Mouse (Mus musculus) cerebellum, adult 2 months (tissue): ENCODE measurements around the gene Anp32e.

Source experiments
- CTCF ChIP-seq: fragments of 200-500 bp; IDR thresholded peaks from 2 replicates; pipeline ENCODE4 v1.5.1; 2011; ENCODE audit warnings: low read depth, mild to moderate bottlenecking, control low read depth, low read length, moderate library complexity, borderline replicate concordance; ENCODE audit not compliant: insufficient read depth
- POLR2A ChIP-seq: fragments of 200-500 bp; IDR thresholded peaks from 2 replicates; pipeline ENCODE4 v1.6.1; 2011; ENCODE audit warnings: low read length, control low read depth, borderline replicate concordance; ENCODE audit not compliant: insufficient read depth

- TF ChIP-seq POLR2A (no peak), CTCF (no peak)
Measured at GRCm38 (mm10) chr3:95928261-95928657, 787 bp upstream of the Anp32e start.
